Mouse (Mus musculus) left cerebral cortex, postnatal 10 days (tissue): Measurements from ENCODE around the gene Ambra1. TPM values are rescaled to one million over a fixed set of nuclear protein-coding genes. Genes with fewer than 3 reads are reported as not detected.
A peak's percentile ranks its signal among the peaks of the same experiment; 100 is the strongest.

Experiments used
- DNase-seq, 2 experiments: peaks; one replicate each; pipeline ENCODE4 v3.0.0; 2021 to 2022; ENCODE audit warnings: low spot score in 2 of 2, mixed read lengths in 1 of 2; ENCODE audit errors: extremely low spot score in 1 of 2
- intact Hi-C: fragments of 180-260 bp; cut with DNase I; formaldehyde crosslinking; loops from one replicate; pipeline ENCODE4 v1.15.1; 2025
- microRNA-seq: library from miRNA; unstranded; fragments of <30 nt; microRNA quantifications from one replicate; pipeline ENCODE4 v1.2.0, GENCODE M21; 2022
- total RNA-seq, 2 experiments: library from RNA; stranded (reverse); gene quantifications; 2 replicates each; pipeline ENCODE4 v1.2.3; 2021

The Ambra1 gene
- total RNA-seq, 2 experiments from 2014 or later: 54.9 to 56.1 TPM

DNA sequence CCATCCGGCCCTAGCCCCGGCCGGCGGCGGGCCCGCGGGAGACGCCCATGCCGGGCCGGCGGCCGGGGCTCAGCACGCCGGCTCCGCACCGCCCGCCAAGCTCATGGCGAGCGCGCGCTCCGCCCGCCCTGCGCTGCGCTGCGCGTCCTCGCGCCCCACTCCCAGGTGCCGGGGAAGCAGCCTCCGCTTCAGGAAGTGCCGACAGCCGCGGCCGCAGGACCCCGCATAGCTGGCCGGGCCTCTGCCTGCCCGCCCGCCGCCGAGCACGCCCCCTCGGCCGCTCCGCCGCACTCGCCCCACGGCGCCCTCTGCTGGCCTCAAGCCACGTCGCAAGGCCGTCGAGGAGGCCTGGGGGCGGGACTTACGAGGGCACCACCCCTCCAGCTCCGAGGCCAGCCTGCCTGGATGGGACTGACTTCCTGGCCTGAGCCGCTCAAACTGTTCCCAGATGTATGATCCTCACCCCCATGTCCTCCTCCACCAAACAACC is 233.6 kb downstream of the Ambra1 start:
- intact Hi-C loops: no loop called here
- peak; percentile 89 to 97 for DNase-seq

DNA sequence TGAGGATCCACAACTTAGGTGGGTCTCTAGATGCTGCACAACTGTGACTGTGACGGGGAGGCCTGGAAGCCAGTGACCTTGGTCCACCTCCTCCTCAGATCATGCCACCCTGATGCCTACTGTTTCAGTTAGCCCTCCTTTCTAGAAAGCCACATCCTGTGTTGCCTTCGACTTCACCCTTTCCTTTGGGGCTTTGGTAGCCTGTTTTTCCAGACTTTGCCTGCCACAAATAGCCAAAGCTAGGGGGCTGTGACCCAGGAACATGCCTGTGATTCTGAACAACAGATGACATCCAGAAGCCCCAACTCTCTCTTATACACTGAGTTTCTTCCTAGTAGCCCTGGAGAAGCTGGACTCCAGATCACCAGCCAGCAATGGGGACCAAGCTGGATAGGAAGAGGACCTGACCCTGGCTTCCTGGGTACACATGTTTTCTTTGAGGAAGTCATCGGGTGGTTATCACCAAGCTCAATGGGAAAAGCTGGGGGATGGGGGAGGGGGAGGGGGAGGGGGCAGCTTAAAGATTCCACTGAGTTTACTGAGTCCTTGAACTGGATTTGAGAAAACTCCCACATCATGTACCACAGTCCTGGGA is 234.8 kb downstream of the Ambra1 start:
- intact Hi-C loops: no loop called here
- no peak for DNase-seq

DNA sequence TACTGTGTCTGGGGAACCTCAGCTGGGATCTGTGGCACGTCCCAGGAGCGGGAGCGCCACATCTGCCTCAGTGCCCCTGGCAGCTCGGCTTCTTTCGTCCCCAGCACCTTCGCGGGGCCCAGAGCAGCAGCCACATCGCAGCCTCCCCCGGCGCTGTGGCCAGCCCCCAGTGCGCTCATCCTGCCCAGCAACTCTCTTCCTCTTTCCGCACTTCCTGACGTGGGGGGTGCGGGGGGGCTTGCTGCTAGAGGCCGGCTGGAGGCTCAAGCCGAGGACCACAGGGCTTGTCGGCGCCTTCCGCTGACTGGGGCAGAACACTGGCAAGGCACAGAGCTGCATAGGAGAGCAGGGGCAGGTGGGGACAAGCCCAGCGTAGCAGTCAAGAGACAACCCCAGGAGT is 235.5 kb downstream of the Ambra1 start:
- peak in 1 of 2 experiments; percentile 86 for DNase-seq
- intact Hi-C loops: no loop called here

DNA sequence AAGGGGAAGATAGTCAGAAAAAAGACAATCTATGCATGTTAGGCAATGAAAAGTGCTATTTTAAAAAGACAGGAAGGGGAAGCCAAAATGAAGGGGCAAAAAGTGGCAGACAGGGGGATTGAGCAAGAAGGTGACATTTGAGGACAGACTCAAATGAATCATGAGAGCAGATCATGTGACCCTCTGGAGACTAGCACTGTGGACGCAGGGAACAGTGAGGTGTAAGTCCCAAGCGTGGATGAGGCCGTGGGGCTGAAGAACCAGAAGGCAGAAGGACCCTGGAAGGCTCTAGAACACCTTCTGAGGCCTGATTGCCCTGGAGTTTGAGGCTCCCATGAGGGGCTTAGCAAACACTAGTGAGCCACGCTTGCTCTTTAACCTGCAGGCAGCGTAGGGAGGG is 236.4 kb downstream of the Ambra1 start:
- intact Hi-C loops: no loop called here
- DNase-seq: no peak

DNA sequence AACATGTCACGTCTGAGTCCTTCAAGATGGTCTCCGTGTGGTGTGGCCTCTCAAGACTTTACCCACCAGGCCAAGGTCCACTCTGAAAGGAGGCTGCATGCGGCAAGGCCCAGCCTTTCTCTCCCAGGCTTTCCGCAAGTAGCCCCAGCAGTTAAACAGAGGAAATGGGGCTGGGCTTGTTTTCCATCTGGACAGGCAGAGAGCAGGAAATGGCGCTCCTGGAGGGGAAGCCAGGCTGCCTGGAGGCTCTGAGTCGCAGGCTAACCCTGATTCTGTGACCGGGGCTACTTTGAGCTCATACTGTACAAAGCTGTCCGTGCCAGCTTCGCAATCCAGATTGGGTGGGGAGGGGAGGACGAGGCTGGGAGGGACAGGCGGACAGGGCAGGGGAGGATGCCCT is 238.0 kb downstream of the Ambra1 start:
- DNase-seq: peak in 1 of 2 experiments; percentile 72
- intact Hi-C loops: no loop called here

Small RNA genes within 50 kb of the gene (microRNA-seq; reads per million reads assigned to microRNA genes)
- gene Mir6999: 1.4 reads per million

Other genes with a start within 250 kb of the Ambra1 start
- 100 to 1,000 TPM; 130 to 145 TPM for gene Ckap5, start 203.4 kb upstream of the Ambra1 start, total RNA-seq
- under 1 TPM; 0.14 to 0.19 TPM for gene F2, start 93.7 kb upstream of the Ambra1 start, total RNA-seq
- gene Zfp408, start 80.3 kb upstream of the Ambra1 start, total RNA-seq: 10 to 100 TPM; 16.7 to 17.6 TPM
- 10 to 100 TPM; 80.2 to 81.5 TPM for gene Arhgap1, start 80.3 kb upstream of the Ambra1 start, total RNA-seq
- gene Atg13, start 19.6 kb upstream of the Ambra1 start, total RNA-seq: 10 to 100 TPM; 55.8 to 59.3 TPM
- 1 to 10 TPM; 8.1 to 8.7 TPM for gene Harbi1, start 19.3 kb upstream of the Ambra1 start, total RNA-seq
- 10 to 100 TPM; 29.6 to 33.0 TPM for gene Chrm4, start 197.1 kb downstream of the Ambra1 start, total RNA-seq
- gene Mdk, start 202.2 kb downstream of the Ambra1 start, total RNA-seq: 10 to 100 TPM; 24.6 to 26.0 TPM
- gene Gm9821, start 215.6 kb downstream of the Ambra1 start, total RNA-seq: not detected
- 100 to 1,000 TPM; 251 to 255 TPM for gene Dgkz, start 245.7 kb downstream of the Ambra1 start, total RNA-seq